Mouse (Mus musculus) bone marrow macrophage, adult 2 months (primary cell): ENCODE measurements around the gene Slc45a3. TPM values are rescaled to one million over a fixed set of nuclear protein-coding genes. Genes with fewer than 3 reads are reported as not detected.

Experiments used
- H3K27ac ChIP-seq: 2 replicates; pipeline ENCODE4 v1.5.1; 2012; ENCODE audit warnings: low read depth, low read length; ENCODE audit not compliant: insufficient read depth
- H3K4me1 ChIP-seq: 2 replicates; pipeline ENCODE4 v1.6.1; 2012; ENCODE audit warnings: low read length; ENCODE audit not compliant: control insufficient read depth, insufficient read depth
- H3K4me3 ChIP-seq: 2 replicates; pipeline ENCODE4 v1.5.1; 2012; ENCODE audit warnings: mild to moderate bottlenecking, low read length, moderate library complexity; ENCODE audit not compliant: insufficient read depth
- CTCF ChIP-seq: IDR thresholded peaks from 2 replicates; pipeline ENCODE4 v1.5.1; 2012; ENCODE audit warnings: low read depth, mild to moderate bottlenecking, low read length, moderate library complexity
- POLR2A ChIP-seq: IDR thresholded peaks from 2 replicates; pipeline ENCODE4 v1.6.1; 2012; ENCODE audit warnings: mild to moderate bottlenecking, low read depth, low read length, borderline replicate concordance
- polyA plus RNA-seq: library from polyadenylated mRNA; stranded (reverse); fragments of >200 nt; gene quantifications from 2 replicates; pipeline ENCODE4 v1.2.4, GENCODE M21; 2012; ENCODE audit not compliant: missing spikeins, insufficient read depth, insufficient read length

Slc45a3 gene
- polyA plus RNA-seq, 1 experiment = not detected

DNA sequence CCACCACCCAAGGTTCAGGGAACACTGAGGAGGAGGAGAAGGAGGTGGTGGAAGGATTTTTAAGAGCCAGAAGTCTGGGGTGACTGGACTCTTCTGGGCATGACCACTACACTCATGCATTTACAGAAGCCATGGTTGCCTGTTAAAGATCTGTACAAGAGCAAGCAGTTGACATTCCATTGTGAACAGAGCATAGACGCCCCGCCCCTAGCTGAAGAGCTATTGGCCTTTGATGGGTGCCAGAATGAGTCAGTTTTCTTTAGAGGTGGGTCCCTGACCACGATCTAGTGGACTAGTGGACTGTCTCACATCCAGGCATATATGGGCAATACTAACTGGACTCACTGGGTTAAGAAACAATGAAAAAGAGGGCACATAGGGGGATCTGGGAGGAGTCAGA is 43.3 kb downstream of the Slc45a3 start:
- Histone ChIP-seq H3K27ac (no peak overlapping the region), H3K4me1 (peaks cover 30% of the 10 kb centered on the region), H3K4me3 (no peak overlapping the region)
- no peak for TF ChIP-seq CTCF
- no peak for TF ChIP-seq POLR2A

- Histone ChIP-seq H3K4me3 (peak overlapping the region; percentile 92), H3K27ac (peak overlapping the region; percentile 91)
These were observed 44.0 kb downstream of the Slc45a3 start for GRCm38 (mm10) chr1:132006721-132007120.

GRCm38 (mm10) chr1:132007282-132007815 is 44.6 kb downstream of the Slc45a3 start, which contains the start of gene Elk4:
Gene Elk4, plus strand, starts transcription at chr1:132007607.
- TF ChIP-seq CTCF (no peak), POLR2A (no peak)
- Histone ChIP-seq H3K4me3 (peak within 1 kb of the TSS; percentile 92), H3K4me1 (peaks cover 39% of the 10 kb centered on the region), H3K27ac (peak within 1 kb of the TSS; percentile 91)

More at GRCm38 (mm10) chr1:132006721-132007120, 44.0 kb downstream of the Slc45a3 start:
- peaks cover 35% of the 10 kb centered on the region for H3K4me1 ChIP-seq
- TF ChIP-seq CTCF = no peak
- TF ChIP-seq POLR2A = no peak

GRCm38 (mm10) chr1:132007828-132008827 is 45.4 kb downstream of the Slc45a3 start:
- Histone ChIP-seq H3K27ac (peak overlapping the region; percentile 91), H3K4me3 (peak overlapping the region; percentile 92), H3K4me1 (peaks cover 38% of the 10 kb centered on the region)
- TF ChIP-seq CTCF (no peak), POLR2A (no peak; the same call in 1 of the 2 replicates)

DNA sequence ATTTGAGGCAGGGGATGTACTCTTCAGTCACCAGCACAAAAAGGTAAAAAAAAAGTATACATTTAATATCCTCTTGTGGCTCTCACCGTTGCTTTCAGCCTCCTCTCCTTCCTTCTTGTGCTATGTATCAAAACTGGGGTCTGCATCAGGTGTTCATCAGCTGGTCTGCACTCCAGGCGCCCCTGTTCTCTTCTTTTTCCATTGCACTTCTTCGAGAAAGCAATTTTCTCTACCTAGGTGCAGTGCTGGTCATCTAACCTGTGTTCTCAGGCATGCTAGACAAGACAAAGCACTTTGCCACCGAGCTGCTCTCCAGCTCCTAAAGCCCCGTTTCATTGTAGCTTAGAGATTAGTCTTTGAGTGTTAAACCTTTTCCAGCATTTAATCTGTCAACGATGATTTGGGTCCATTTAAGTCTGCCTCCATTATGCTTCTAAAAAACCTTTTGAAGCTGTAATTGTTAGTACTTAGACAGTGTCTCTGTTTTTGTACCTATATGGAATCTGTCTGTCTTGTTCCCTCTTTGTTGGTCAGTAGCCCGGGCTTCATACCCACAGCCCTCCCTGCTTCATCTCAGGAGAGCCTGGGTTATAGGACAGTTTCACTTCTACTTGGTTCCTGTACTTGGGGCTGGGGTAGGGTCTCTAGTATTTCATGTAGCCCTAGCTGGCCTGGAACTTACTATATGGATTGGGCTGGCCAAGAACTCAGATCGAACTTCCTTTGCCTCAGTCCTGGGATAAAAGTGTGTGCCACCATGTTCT is 46.3 kb downstream of the Slc45a3 start:
- Histone ChIP-seq H3K4me1 (peaks cover 33% of the 10 kb centered on the region), H3K27ac (peak overlapping the region; percentile 21; the same call in 1 of the 2 replicates), H3K4me3 (peak overlapping the region; percentile 92)
- TF ChIP-seq CTCF (no peak), POLR2A (no peak)

DNA sequence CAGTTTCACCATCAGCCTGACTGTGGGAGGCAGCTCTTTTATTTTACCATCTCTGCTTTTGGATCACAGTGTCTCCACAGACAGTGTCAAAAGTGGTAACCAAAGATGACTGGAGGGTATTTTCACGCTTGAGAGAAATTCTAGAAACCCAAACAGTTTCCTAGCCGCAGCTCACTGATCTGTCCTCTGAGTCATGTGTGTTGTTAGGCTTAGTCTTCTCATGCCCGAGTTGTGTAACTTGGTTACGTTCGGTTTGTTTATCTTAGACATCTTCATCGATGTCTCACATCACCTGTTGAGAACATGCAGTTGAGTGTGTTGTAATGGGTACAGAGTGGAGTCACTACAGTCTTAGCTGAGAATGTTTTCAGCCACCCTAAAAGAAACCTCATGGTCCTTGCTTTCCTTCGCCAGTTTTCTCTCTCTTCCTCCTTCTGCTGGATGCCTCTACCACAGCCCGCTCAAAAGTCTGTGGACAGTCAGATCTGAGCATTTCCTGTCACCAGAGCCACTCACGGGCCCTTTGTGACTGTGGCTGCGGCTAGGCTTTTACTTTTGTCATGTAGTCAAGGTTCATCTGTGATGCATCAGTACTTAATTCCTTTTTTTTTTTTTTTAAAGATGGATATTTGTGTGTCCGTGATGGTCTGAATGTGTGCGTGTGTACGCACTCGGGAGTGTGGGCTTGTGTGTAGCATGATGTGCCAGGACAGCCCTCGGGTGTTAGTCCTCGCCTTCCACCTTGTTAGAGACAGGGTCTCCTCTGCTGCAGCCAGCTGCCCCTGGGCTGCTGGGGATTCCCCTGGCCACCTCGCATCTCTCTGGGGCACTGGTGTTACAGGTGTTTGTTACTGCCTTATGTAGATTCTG is 48.1 kb downstream of the Slc45a3 start:
- peaks cover 26% of the 10 kb centered on the region for H3K4me1 ChIP-seq
- H3K4me3 ChIP-seq = peak overlapping the region; percentile 51
- H3K27ac ChIP-seq = peak overlapping the region; percentile 80
- TF ChIP-seq CTCF (no peak), POLR2A (no peak)

- TF ChIP-seq POLR2A (no peak), CTCF (no peak)
- Histone ChIP-seq H3K27ac (no peak overlapping the region), H3K4me3 (no peak overlapping the region), H3K4me1 (peaks cover 23% of the 10 kb centered on the region)
These were observed 49.0 kb downstream of the Slc45a3 start for GRCm38 (mm10) chr1:132011785-132012184.

GRCm38 (mm10) chr1:132012861-132013260 is 50.1 kb downstream of the Slc45a3 start:
- Histone ChIP-seq H3K27ac (no peak overlapping the region), H3K4me3 (no peak overlapping the region), H3K4me1 (peaks cover 22% of the 10 kb centered on the region)
- TF ChIP-seq POLR2A (no peak), CTCF (no peak)

DNA sequence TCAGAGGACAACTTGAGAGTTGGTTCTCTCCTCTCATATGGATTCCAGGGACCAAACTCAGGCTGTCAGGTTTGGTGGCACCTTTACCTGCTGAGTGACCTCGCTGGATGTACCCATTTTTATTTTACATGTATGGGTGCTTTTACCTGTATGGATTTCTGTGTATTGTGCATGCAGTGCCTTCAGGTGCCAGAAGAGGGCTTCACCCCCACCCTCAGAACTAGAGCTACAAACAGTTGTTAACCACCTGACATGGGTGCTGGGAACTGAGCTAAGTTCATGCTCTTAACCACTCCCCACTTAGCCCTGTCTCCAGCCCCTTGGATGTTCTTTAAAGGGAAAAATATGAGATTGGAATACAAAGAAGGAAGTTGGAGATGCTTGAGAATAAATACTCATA is 52.0 kb downstream of the Slc45a3 start:
- H3K4me1 ChIP-seq = peaks cover 18% of the 10 kb centered on the region
- H3K4me3 ChIP-seq = no peak overlapping the region
- H3K27ac ChIP-seq = no peak overlapping the region
- no peak for TF ChIP-seq POLR2A
- TF ChIP-seq CTCF = 0 out of 2 replicates have a peak, but pooled peaks have one; percentile 17
